Mouse (Mus musculus): ENCODE measurements around the gene Arhgap10. TPM values are rescaled to one million over a fixed set of nuclear protein-coding genes. Genes with fewer than 3 reads are reported as not detected.

The Arhgap10 gene
- total RNA-seq, 1 experiment from 2014 or later = 20.6 TPM

DNA sequence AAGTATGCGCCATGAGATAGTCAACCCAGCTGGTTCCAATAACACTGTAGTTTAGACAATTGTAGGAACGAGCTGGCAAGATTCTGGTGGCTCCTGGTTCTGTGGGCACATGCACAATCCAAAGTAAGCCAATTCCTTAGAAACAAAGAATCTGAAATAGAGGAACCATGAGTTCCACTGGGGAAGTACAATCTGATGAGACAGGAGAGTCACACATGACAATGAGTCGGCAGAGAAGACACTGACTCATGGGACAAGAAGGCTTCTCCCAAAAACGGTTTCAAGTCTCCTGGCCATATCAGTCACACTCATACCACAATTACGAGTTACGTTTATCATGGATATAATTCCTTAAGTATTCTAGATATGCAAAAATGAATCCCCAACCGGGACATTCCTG lies 75.3 kb downstream of the Arhgap10 start:
- DNase-seq = no peak

- no peak for DNase-seq
Measured at GRCm38 (mm10) chr8:77440913-77441312, 76.8 kb downstream of the Arhgap10 start.

DNA sequence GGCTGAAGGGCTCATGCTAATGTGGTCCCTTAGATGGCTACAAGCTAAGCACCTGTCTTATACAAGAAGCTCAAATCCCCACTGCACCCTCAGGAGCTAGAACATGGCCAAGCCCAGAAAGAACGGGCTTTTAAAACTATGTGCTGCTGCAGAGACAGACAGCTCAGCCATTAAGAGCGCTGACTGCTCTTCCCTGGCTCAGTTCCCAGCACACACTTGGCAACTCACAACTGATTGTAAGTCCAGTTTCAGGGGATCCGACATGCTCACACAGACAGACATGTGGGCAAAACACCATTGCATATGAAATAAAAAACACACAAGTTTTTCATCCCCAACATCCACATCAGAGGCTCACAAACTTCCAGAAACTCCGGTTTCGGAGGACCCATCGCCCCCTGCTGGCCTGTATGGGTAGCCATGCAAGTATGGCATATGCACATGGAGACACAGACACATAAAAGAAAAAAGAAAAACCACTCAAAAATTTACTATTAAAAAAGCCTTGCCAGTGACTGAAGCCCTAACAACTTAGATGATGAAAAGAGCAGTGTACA lies 77.4 kb downstream of the Arhgap10 start:
- peak; percentile 66 for DNase-seq

DNA sequence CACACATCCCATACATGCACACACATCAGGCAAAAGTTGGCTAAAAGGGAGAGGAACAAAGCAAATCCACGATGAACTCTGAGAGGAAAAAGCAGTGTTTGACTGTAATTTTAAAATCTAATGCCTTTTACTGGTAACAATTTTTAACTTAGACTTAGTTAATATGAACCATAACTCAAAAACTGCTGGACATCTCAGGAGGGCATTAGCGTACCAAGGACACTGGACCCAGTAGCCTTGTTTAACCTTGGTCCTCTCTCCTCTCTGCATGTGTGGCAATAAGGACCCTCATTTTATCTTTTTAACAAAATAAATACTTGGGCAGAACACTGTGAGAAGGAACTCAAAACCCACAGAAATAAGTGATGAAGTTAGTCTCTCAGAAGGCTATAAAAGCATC lies 78.1 kb downstream of the Arhgap10 start:
- DNase-seq = no peak

GRCm38 (mm10) chr8:77437807-77438493 lies 79.8 kb downstream of the Arhgap10 start:
- no peak for DNase-seq

DNA sequence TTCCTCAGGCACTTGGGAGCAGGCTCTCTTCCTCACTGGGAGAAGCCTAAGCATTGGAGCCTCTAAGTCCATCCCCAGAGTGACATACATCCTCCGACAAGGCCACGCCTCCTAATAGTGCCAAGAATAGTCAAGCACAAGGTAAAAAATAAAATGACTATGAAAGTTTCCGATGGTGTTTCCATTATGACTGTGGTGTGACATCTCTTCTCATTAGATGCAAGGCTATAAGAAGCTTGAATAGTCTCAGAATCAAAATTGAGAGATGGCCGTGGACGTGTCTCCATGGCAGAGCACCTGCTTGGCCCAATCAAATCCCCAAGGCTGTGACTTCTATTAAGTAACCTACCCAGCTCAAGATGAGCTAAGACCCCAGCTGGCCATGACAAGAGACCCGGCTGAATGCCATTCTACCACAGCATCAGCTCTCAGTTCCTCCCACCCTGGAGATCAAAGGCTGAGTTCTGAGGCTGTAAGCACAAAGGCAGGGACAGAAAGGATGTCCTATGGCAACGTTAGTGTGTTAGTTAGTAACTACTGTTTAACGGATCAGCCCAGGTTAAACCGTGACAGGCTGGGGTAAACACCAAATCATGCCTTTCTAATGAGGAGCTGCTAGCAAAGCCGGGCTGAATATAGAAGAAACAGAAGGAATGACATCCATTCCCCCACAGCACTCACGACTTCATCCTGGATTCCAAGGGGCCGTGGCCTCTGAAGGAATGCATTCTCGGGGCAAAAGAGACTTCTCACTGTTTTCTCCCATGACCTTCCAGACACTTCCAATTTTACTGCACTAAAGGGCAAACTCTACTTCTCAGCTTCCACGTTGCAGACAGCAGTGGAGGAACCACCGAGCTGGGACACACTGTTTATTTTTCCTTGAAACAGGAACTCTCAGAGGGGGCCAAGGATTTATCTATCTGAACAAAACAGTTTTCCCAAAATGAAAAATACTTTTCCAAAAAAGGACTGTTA lies 81.5 kb downstream of the Arhgap10 start:
- no peak for DNase-seq

GRCm38 (mm10) chr8:77433221-77433620 lies 84.5 kb downstream of the Arhgap10 start:
- DNase-seq = no peak

DNA sequence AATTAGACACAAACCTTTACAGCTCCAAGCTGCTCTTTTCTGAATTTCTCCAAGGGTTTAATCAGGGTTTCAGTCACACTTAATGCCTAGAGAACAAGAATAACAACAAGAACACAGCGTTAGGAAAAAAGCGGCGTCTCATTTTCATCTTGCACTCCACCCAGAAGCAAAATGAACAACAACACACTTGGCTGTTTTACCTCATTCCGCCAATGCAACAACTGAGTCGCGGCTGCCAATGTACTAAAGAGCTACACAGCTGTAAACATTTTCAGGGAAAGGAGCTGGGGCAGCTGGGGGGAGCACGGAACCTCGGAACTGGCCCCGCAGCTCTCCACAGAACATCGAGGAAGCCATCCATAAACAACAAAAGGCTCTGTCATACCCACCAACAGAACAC lies 85.0 kb downstream of the Arhgap10 start:
- no peak for DNase-seq

- DNase-seq = no peak
Measured at GRCm38 (mm10) chr8:77428420-77428819, 89.3 kb downstream of the Arhgap10 start.

DNA sequence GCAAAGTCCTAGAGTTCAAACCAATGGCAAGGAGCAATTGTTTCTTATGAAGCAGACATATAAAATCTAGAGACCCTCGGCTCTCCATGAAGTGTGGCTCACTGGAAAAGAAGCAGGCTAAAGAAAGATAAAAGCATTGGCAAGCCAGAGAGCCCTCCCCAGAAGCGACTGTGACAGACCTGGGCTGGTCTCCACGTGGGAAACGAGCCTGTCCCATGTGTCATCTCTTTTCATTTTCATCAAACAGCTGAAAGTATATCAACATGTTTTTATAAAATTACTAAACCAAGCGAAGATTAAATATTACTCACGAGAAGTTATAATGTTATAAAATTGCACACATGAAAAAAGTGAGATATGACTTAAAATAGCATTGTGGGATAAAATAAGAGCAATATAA lies 89.7 kb downstream of the Arhgap10 start:
- no peak for DNase-seq

GRCm38 (mm10) chr8:77427438-77427837 lies 90.3 kb downstream of the Arhgap10 start:
- DNase-seq = no peak

GRCm38 (mm10) chr8:77423850-77424249 lies 93.9 kb downstream of the Arhgap10 start:
- DNase-seq = no peak

- no peak for DNase-seq
Measured at GRCm38 (mm10) chr8:77422632-77423252, 95.0 kb downstream of the Arhgap10 start.

DNA sequence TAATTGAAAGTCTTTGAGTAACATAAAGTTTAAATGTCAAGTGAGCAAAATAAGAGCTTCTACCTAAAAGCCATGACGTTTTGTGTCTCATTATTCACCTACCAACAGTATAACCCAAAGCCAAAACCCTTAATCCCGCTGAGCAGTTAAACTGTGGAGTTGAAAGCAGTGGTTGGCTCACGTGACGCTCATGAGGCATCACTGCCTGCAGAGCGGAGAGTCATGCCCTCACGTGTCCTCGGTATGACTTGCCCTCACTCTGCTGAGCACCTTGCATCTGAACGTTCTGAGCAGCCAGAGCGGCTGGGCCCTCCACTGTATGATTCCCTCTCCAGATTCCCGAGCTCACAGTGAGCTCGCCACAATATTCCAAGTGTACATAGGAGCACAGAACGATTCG lies 96.2 kb downstream of the Arhgap10 start:
- DNase-seq = no peak

DNA sequence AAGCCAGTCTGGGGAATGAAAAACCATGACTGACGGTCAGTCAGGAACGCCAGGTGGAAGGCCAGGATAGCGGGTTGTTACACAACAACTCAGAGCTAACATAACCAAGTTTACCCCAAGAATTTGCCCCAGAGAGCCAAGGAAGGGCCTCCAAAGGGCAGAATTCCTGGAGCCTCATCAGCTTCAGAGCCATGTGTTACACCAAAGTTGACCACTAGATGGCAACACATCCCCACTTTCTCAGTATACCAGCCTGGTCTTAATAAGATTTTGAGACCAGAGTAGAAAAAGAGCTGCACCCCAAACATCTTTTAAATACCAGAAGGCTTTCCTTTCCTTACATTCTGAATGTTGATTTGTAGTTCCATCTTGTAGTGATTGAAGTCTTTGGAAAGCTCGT lies 98.0 kb downstream of the Arhgap10 start:
- DNase-seq = peak; percentile 77

DNA sequence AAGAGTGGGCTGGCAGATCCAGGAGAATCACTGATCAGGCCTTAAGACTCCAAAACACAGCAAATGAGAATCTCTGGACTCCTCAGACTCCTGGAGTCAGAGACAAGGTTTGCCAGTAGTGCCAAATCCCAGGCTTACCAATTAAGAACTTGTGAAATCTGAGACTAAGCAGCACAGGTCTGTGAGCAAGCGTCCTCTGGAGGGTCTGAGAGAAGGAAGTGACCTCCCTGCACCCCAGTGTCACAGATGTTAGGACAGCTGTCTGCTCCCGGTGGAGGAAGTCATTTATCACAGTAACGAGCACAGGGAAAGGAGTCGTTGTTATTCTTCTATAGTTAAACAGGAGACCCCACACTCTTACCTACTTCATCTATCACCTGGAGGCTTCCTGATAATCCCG lies 101.0 kb downstream of the Arhgap10 start:
- no peak for DNase-seq

GRCm38 (mm10) chr8:77416034-77416433 lies 101.7 kb downstream of the Arhgap10 start:
- no peak for DNase-seq

DNA sequence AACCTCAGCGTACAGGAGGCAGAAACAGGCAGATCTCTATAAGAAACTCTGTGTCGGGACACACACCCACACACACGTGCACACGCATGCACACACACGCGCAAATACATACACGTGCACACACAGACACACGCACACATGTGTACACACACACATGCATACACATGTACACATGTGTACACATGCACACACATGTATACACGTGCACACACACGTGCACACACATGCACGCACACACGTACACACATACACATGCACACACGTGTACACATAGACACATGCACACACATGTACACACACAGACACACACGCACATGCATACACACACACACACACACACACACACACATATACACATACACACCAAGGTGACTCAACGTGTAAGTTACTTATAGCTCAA lies 106.5 kb downstream of the Arhgap10 start:
- DNase-seq = no peak

GRCm38 (mm10) chr8:77410394-77410793 lies 107.4 kb downstream of the Arhgap10 start:
- peak; percentile 58 for DNase-seq

GRCm38 (mm10) chr8:77408527-77409215 lies 109.1 kb downstream of the Arhgap10 start:
- DNase-seq = peak; percentile 43

DNA sequence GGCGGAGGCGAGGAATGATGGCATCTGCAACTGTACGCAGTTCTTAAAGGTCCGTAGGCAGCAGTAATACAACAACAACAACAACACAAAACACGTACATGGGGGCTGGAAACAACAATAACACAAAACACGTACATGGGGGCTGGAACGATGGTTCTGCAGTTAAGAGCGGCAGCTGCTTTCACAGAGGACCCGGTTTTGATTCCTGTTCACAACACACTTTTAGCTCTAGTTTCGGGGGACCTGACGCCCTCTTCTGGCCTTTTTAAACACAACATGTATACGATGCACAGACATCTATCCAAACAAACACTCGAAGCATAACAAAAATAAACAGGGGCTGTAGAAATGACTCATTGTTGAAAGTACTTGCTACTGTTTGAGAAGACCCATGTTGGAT lies 110.9 kb downstream of the Arhgap10 start:
- DNase-seq = no peak

DNA sequence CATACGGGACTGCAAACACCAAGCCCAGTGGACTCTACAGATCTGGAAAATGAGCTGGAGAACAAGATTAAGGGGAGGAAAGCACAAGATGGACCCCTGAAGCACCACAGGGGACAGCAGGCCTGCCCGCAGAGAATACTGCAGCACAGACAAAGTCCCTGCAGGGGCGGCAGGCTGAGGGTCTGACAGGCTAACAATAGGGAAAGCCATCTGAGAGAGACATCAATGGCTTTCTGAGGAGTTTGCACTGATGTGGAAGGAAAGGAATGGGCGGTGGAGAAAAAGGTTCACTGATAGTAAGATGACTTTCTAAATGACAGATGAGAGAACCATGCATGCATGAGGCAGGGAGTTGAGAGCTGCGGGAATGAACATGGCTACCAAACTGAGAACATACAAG lies 111.3 kb downstream of the Arhgap10 start:
- DNase-seq = no peak
